Mouse (Mus musculus) gastrocnemius, postnatal 10 days (tissue): Measurements from ENCODE around the gene Fh1. TPM values are rescaled to one million over a fixed set of nuclear protein-coding genes. Genes with fewer than 3 reads are reported as not detected.
A peak's percentile ranks its signal among the peaks of the same experiment; 100 is the strongest.

Experiments used
- DNase-seq: peaks from one replicate; pipeline ENCODE4 v3.0.0; 2021; ENCODE audit warnings: mixed read lengths
- long read RNA-seq, 2 experiments: library from polyadenylated mRNA; stranded (forward); transcript quantifications; one replicate each; pipeline ENCODE4 v2.0.0; 2021
- total RNA-seq, 2 experiments: library from RNA; stranded (reverse); gene quantifications; 2 replicates each; pipeline ENCODE4 v1.2.3; 2021

Fh1 gene
- 100 to 1,000 TPM; 218 to 258 TPM for total RNA-seq
- long read RNA-seq, experiment 1, transcript Fh1-203 (3 exons, 936 nt), result minor isoform, 20 of 452 reads
- long read RNA-seq, experiment 1, transcript Fh1-201 (10 exons, 2,636 nt), result major isoform, 417 of 452 reads
- long read RNA-seq, experiment 1, partial matches to known transcripts, result 2 of 452 reads
- long read RNA-seq, experiment 1, other reads (novel, unspliced or antisense), result 12 of 452 reads
- long read RNA-seq, experiment 2, transcript Fh1-201 (10 exons, 2,636 nt), result major isoform, 460 of 493 reads
- long read RNA-seq, experiment 2, transcript Fh1-203 (3 exons, 936 nt), result minor isoform, 27 of 493 reads
- long read RNA-seq, experiment 2, partial matches to known transcripts, result 2 of 493 reads
- long read RNA-seq, experiment 2, other reads (novel, unspliced or antisense), result 3 of 493 reads

GRCm38 (mm10) chr1:175625257-175625879 is at the start of gene Fh1:
TSS of gene Fh1 (minus strand) at chr1:175625635.
- peak; percentile 91 for DNase-seq

GRCm38 (mm10) chr1:175675116-175675515 is 49.7 kb upstream of the Fh1 start:
- no peak for DNase-seq

GRCm38 (mm10) chr1:175673563-175674325 is 48.3 kb upstream of the Fh1 start:
- DNase-seq, result no peak

- no peak for DNase-seq
These were observed 46.2 kb upstream of the Fh1 start for GRCm38 (mm10) chr1:175671626-175672025.

- DNase-seq, result no peak
These were observed 44.6 kb upstream of the Fh1 start for GRCm38 (mm10) chr1:175670042-175670441.

- no peak for DNase-seq
These were observed 44.0 kb upstream of the Fh1 start for GRCm38 (mm10) chr1:175669456-175669855.

GRCm38 (mm10) chr1:175668666-175669405 is 43.4 kb upstream of the Fh1 start:
- DNase-seq, result no peak

- no peak for DNase-seq
These were observed 34.5 kb upstream of the Fh1 start for GRCm38 (mm10) chr1:175659900-175660299.

GRCm38 (mm10) chr1:175648615-175649014 is 23.2 kb upstream of the Fh1 start:
- no peak for DNase-seq

GRCm38 (mm10) chr1:175646952-175647351 is 21.5 kb upstream of the Fh1 start:
- DNase-seq, result no peak

- no peak for DNase-seq
These were observed 18.2 kb upstream of the Fh1 start for GRCm38 (mm10) chr1:175643496-175644265.

- DNase-seq, result no peak
These were observed 15.2 kb upstream of the Fh1 start for GRCm38 (mm10) chr1:175640435-175641150.

- DNase-seq, result no peak
These were observed 13.6 kb upstream of the Fh1 start for GRCm38 (mm10) chr1:175639072-175639471.

GRCm38 (mm10) chr1:175637677-175638076 is 12.2 kb upstream of the Fh1 start:
- no peak for DNase-seq

GRCm38 (mm10) chr1:175632470-175632869 is 7.0 kb upstream of the Fh1 start:
- no peak for DNase-seq

- no peak for DNase-seq
These were observed 6.3 kb upstream of the Fh1 start for GRCm38 (mm10) chr1:175631721-175632221.

- DNase-seq, result no peak
These were observed 5.6 kb upstream of the Fh1 start for GRCm38 (mm10) chr1:175631080-175631479.

- no peak for DNase-seq
These were observed 4.9 kb upstream of the Fh1 start for GRCm38 (mm10) chr1:175630345-175630744.

- DNase-seq, result no peak
These were observed 3.8 kb upstream of the Fh1 start for GRCm38 (mm10) chr1:175629248-175629647.

- DNase-seq, result no peak
These were observed 706 bp upstream of the Fh1 start for GRCm38 (mm10) chr1:175625990-175626692.
